Mouse (Mus musculus): ENCODE measurements around the gene Slc4a5.
A peak's percentile ranks its signal among the peaks of the same experiment; 100 is the strongest.
"Not testable (repeated sequence)": the region's sequence is repeated elsewhere in the genome, so short reads cannot be mapped to it uniquely, and the experiment has no call there.

The Slc4a5 gene

GRCm38 (mm10) chr6:83302264-83302663 is 82.6 kb downstream of the Slc4a5 start:
- ATAC-seq (ENCODE audit: low TSS enrichment): peak; percentile 6; the same call in 1 of the 2 replicates

- ATAC-seq (ENCODE audit: low TSS enrichment): no peak
These were observed 89.4 kb downstream of the Slc4a5 start for GRCm38 (mm10) chr6:83309017-83309416.

- no peak for ATAC-seq (ENCODE audit: low TSS enrichment)
These were observed 91.6 kb downstream of the Slc4a5 start for GRCm38 (mm10) chr6:83311206-83311605.

GRCm38 (mm10) chr6:83312021-83312420 is 92.4 kb downstream of the Slc4a5 start:
- ATAC-seq (ENCODE audit: low TSS enrichment): no peak

- ATAC-seq (ENCODE audit: low TSS enrichment): no peak
These were observed 92.9 kb downstream of the Slc4a5 start for GRCm38 (mm10) chr6:83312514-83312913.

GRCm38 (mm10) chr6:83315293-83315692 is 95.7 kb downstream of the Slc4a5 start:
- ATAC-seq (ENCODE audit: low TSS enrichment): no peak

GRCm38 (mm10) chr6:83316022-83316421 is 96.4 kb downstream of the Slc4a5 start:
- no peak for ATAC-seq (ENCODE audit: low TSS enrichment)

- ATAC-seq (ENCODE audit: low TSS enrichment): peak; percentile 99
These were observed 97.6 kb downstream of the Slc4a5 start for GRCm38 (mm10) chr6:83317108-83317741.

- ATAC-seq (ENCODE audit: low TSS enrichment): no peak
These were observed 102.3 kb downstream of the Slc4a5 start for GRCm38 (mm10) chr6:83321927-83322326.

GRCm38 (mm10) chr6:83322794-83323193 is 103.2 kb downstream of the Slc4a5 start:
- no peak for ATAC-seq (ENCODE audit: low TSS enrichment)

GRCm38 (mm10) chr6:83323652-83324419 is 104.2 kb downstream of the Slc4a5 start:
- no peak for ATAC-seq (ENCODE audit: low TSS enrichment)

- ATAC-seq (ENCODE audit: low TSS enrichment): peak; percentile 98
These were observed 106.1 kb downstream of the Slc4a5 start, which contains the start of the genes Mthfd2 and Mob1a for GRCm38 (mm10) chr6:83325525-83326393. TSS of gene Mthfd2 (minus strand) at chr6:83325908. TSS of gene Mob1a (plus strand) at chr6:83326016.

- no peak for ATAC-seq (ENCODE audit: low TSS enrichment)
These were observed 106.7 kb downstream of the Slc4a5 start for GRCm38 (mm10) chr6:83326394-83326736.

- no peak for ATAC-seq (ENCODE audit: low TSS enrichment)
These were observed 107.1 kb downstream of the Slc4a5 start for GRCm38 (mm10) chr6:83326761-83327160.

GRCm38 (mm10) chr6:83327591-83328190 is 108.1 kb downstream of the Slc4a5 start:
- ATAC-seq (ENCODE audit: low TSS enrichment): no peak

GRCm38 (mm10) chr6:83341387-83341786 is 121.8 kb downstream of the Slc4a5 start:
- no peak for ATAC-seq (ENCODE audit: low TSS enrichment)

GRCm38 (mm10) chr6:83342957-83343356 is 123.3 kb downstream of the Slc4a5 start:
- no peak for ATAC-seq (ENCODE audit: low TSS enrichment)

- ATAC-seq (ENCODE audit: low TSS enrichment): not testable (repeated sequence)
These were observed 125.7 kb downstream of the Slc4a5 start for GRCm38 (mm10) chr6:83345285-83345684.

GRCm38 (mm10) chr6:83347916-83348315 is 128.3 kb downstream of the Slc4a5 start:
- ATAC-seq (ENCODE audit: low TSS enrichment): no peak

GRCm38 (mm10) chr6:83348873-83349272 is 129.2 kb downstream of the Slc4a5 start, which contains the start of gene Bola3:
TSS of gene Bola3 (plus strand) at chr6:83349147.
- ATAC-seq (ENCODE audit: low TSS enrichment): peak; percentile 4; the same call in 1 of the 2 replicates

GRCm38 (mm10) chr6:83349274-83349958 is 129.8 kb downstream of the Slc4a5 start:
- ATAC-seq (ENCODE audit: low TSS enrichment): peak; percentile 88
